Mouse (Mus musculus): Measurements from ENCODE around the gene Slc9a9. TPM values are rescaled to one million over a fixed set of nuclear protein-coding genes. Genes with fewer than 3 reads are reported as not detected.

The Slc9a9 gene
- polyA plus RNA-seq, 1 experiment from 2014 or later, result 4.0 TPM

DNA sequence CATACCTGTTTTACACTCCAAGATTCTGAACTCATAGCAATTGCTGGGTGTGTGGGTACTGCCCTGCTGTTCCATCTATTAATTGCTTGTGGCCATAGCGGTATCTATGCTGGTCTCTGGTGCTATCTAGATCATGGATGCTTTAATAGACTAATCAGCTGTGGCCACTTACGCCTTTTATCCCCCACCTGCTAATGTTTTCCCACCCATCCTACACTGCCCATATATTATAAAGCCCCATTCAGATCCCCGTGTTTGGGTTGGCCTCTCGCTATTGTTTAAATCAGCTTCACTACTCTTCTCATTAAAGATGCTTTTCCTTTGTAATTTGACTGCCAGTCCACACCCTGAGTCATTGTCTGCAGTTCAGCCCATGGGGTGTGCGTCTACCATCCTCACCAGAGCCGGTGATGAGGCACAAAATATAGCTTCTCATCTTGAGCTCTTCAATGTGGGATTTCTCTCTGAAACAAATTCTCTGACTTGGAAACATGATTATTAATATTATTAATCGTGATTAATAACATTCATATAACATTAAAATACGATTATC lies 168.8 kb downstream of the Slc9a9 start:
- Histone ChIP-seq H3K4me1 (replicated peaks) (no peaks in the 10 kb centered on the region), H3K4me3 (no peak overlapping the region), H3K4me2 (no peak overlapping the region), H3K9ac (no peak overlapping the region), H3K27ac (ENCODE audit: poor library complexity, severe bottlenecking) (no peak overlapping the region), H3K9me3 (replicated peaks) (no peaks in the 10 kb centered on the region), H3K36me3 (no peaks in the 10 kb centered on the region), H3K27me3 (replicated peaks) (no peaks in the 10 kb centered on the region)
- no peak for ATAC-seq (ENCODE audit: insufficient number of reproducible peaks, low FRiP score)
- WGBS, result 81% methylated on average over 8 of the region's 8 CpGs

- 83% methylated on average over 11 of the region's 11 CpGs for WGBS
- Histone ChIP-seq H3K36me3 (no peaks in the 10 kb centered on the region), H3K9me3 (replicated peaks) (no peaks in the 10 kb centered on the region), H3K4me3 (no peak overlapping the region), H3K27me3 (replicated peaks) (no peaks in the 10 kb centered on the region), H3K4me1 (replicated peaks) (no peaks in the 10 kb centered on the region), H3K9ac (no peak overlapping the region), H3K4me2 (no peak overlapping the region), H3K27ac (ENCODE audit: poor library complexity, severe bottlenecking) (no peak overlapping the region)
- ATAC-seq (ENCODE audit: insufficient number of reproducible peaks, low FRiP score), result no peak
Observed at GRCm38 (mm10) chr9:94839204-94839603, 169.5 kb downstream of the Slc9a9 start.

- H3K27me3 ChIP-seq (replicated peaks), result no peaks in the 10 kb centered on the region
- H3K27ac ChIP-seq (ENCODE audit: poor library complexity, severe bottlenecking), result no peak overlapping the region
- H3K9me3 ChIP-seq (replicated peaks), result no peaks in the 10 kb centered on the region
- WGBS, result 74% methylated on average over 5 of the region's 5 CpGs
- H3K9ac ChIP-seq, result no peak overlapping the region
- no peak overlapping the region for H3K4me2 ChIP-seq
- H3K4me1 ChIP-seq (replicated peaks), result no peaks in the 10 kb centered on the region
- no peak overlapping the region for H3K4me3 ChIP-seq
- no peaks in the 10 kb centered on the region for H3K36me3 ChIP-seq
- ATAC-seq (ENCODE audit: insufficient number of reproducible peaks, low FRiP score), result no peak
Observed at GRCm38 (mm10) chr9:94840398-94840797, 170.7 kb downstream of the Slc9a9 start.

DNA sequence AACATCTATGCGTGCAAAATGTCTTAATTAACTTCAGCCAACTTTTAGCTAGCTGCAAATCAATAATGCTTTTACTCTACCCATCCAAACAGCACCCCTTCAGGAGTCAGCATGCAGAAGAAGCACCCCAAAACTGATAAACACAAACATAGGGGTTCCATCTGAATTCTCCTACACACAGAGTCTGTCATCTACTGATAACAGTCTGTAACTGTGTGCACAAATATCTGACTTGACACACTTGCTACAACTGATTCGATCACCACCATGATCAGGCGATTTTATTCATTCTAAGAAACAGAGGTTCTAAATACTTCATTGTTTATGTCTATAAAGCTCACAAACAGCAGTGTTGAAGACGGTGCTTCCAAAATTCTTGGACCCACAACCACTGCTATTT lies 171.3 kb downstream of the Slc9a9 start:
- no peaks in the 10 kb centered on the region for H3K9me3 ChIP-seq (replicated peaks)
- no peaks in the 10 kb centered on the region for H3K4me1 ChIP-seq (replicated peaks)
- H3K27ac ChIP-seq (ENCODE audit: poor library complexity, severe bottlenecking), result no peak overlapping the region
- H3K4me2 ChIP-seq, result no peak overlapping the region
- ATAC-seq (ENCODE audit: insufficient number of reproducible peaks, low FRiP score), result no peak
- 80% methylated on average over 4 of the region's 4 CpGs for WGBS
- H3K36me3 ChIP-seq, result no peaks in the 10 kb centered on the region
- H3K4me3 ChIP-seq, result no peak overlapping the region
- no peak overlapping the region for H3K9ac ChIP-seq
- H3K27me3 ChIP-seq (replicated peaks), result no peaks in the 10 kb centered on the region

GRCm38 (mm10) chr9:94844176-94844575 lies 174.5 kb downstream of the Slc9a9 start:
- no peak for ATAC-seq (ENCODE audit: insufficient number of reproducible peaks, low FRiP score)

DNA sequence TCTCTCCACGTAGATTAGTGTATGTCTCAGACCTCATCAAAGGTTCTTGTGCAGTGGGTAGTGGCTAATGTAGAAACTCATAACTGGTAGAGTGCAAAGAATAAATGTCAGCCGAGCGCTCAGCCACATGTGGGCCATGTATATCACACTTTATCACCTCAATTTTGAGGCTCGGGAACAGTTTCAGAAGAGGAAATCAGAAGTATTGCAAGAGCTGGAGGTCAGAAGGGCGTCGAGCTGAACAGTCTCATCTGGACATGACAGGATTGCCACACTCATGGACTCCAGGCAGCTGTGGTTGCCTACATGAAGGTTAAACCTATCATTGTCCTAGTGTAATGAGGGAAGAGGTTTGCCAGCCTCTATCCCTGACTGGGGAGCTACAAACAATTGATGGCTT lies 177.9 kb downstream of the Slc9a9 start:
- Histone ChIP-seq H3K36me3 (no peaks in the 10 kb centered on the region), H3K4me1 (replicated peaks) (no peaks in the 10 kb centered on the region), H3K27me3 (replicated peaks) (no peaks in the 10 kb centered on the region), H3K4me3 (no peak overlapping the region), H3K9ac (no peak overlapping the region), H3K9me3 (replicated peaks) (0 out of 2 replicates have a peak, but pooled peaks cover 5% of the 10 kb centered on the region), H3K27ac (ENCODE audit: poor library complexity, severe bottlenecking) (no peak overlapping the region), H3K4me2 (no peak overlapping the region)
- 81% methylated on average over 6 of the region's 6 CpGs for WGBS
- ATAC-seq (ENCODE audit: insufficient number of reproducible peaks, low FRiP score), result no peak

More at GRCm38 (mm10) chr9:94844176-94844575, 174.5 kb downstream of the Slc9a9 start:
- no peaks in the 10 kb centered on the region for H3K36me3 ChIP-seq
- WGBS, result 73% methylated on average over 3 of the region's 3 CpGs
- no peak overlapping the region for H3K4me3 ChIP-seq
- no peak overlapping the region for H3K9ac ChIP-seq
- no peaks in the 10 kb centered on the region for H3K27me3 ChIP-seq (replicated peaks)
- no peak overlapping the region for H3K4me2 ChIP-seq
- no peak overlapping the region for H3K27ac ChIP-seq (ENCODE audit: poor library complexity, severe bottlenecking)
- H3K9me3 ChIP-seq (replicated peaks), result 0 out of 2 replicates have a peak, but pooled peaks cover 5% of the 10 kb centered on the region
- H3K4me1 ChIP-seq (replicated peaks), result no peaks in the 10 kb centered on the region

- Histone ChIP-seq H3K27me3 (replicated peaks) (no peaks in the 10 kb centered on the region), H3K27ac (ENCODE audit: poor library complexity, severe bottlenecking) (no peak overlapping the region), H3K4me3 (no peak overlapping the region), H3K4me1 (replicated peaks) (no peaks in the 10 kb centered on the region), H3K4me2 (no peak overlapping the region), H3K36me3 (no peaks in the 10 kb centered on the region), H3K9ac (no peak overlapping the region), H3K9me3 (replicated peaks) (0 out of 2 replicates have a peak, but pooled peaks cover 5% of the 10 kb centered on the region)
- WGBS, result 72% methylated on average over 3 of the region's 3 CpGs
- no peak for ATAC-seq (ENCODE audit: insufficient number of reproducible peaks, low FRiP score)
Observed at GRCm38 (mm10) chr9:94851550-94851949, 181.8 kb downstream of the Slc9a9 start.

DNA sequence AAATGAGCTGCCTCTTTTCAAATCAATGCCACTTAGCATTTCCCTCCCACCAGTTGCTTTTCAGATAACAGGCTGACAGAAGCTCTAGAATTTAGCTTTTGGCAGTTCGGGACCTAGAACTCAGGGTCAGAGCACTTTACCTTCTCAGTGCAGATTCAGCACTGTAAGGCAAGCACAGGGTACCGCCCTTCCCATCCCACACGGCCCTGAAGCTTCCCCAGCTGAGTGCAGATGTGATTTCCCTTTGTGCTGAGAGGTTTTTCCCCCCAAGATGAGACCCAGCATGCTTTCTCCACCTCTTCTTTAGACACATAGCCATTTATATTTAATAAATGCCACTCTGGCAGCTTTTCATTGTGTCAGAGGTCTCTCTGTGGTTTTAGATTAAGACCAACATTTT lies 186.4 kb downstream of the Slc9a9 start:
- Histone ChIP-seq H3K9ac (no peak overlapping the region), H3K4me1 (replicated peaks) (no peaks in the 10 kb centered on the region), H3K4me3 (no peak overlapping the region), H3K9me3 (replicated peaks) (no peaks in the 10 kb centered on the region), H3K27ac (ENCODE audit: poor library complexity, severe bottlenecking) (no peak overlapping the region), H3K4me2 (no peak overlapping the region), H3K36me3 (no peaks in the 10 kb centered on the region), H3K27me3 (replicated peaks) (no peaks in the 10 kb centered on the region)
- ATAC-seq (ENCODE audit: insufficient number of reproducible peaks, low FRiP score), result no peak
- 44% methylated on average over 3 of the region's 3 CpGs for WGBS

DNA sequence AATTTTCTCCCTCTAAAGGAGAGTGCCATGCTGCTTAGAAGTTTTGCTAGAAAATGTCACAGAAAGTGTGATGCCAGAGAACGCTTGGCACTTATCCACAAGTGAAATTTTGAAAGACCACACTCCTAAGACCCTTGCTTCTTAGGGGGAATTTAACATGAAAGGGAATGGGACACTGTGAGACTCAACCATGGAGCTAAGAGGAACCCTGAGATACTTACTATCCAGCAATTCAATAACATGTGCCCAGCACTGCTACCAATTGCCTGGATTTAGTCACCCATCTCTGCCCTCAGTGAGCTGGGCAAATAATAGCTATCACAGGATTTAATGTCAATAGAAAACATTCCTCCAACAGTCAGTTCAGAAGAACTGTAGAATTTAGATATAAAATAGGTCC lies 198.8 kb downstream of the Slc9a9 start:
- Histone ChIP-seq H3K36me3 (no peaks in the 10 kb centered on the region), H3K9ac (no peak overlapping the region), H3K27ac (ENCODE audit: poor library complexity, severe bottlenecking) (no peak overlapping the region), H3K27me3 (replicated peaks) (no peaks in the 10 kb centered on the region), H3K4me2 (no peak overlapping the region), H3K4me3 (no peak overlapping the region), H3K4me1 (replicated peaks) (no peaks in the 10 kb centered on the region), H3K9me3 (replicated peaks) (no peaks in the 10 kb centered on the region)
- no peak for ATAC-seq (ENCODE audit: insufficient number of reproducible peaks, low FRiP score)
- 89% methylated on average over 1 of the region's 1 CpGs for WGBS

- Histone ChIP-seq H3K36me3 (no peaks in the 10 kb centered on the region), H3K4me2 (no peak overlapping the region), H3K9me3 (replicated peaks) (no peaks in the 10 kb centered on the region), H3K9ac (no peak overlapping the region), H3K4me3 (no peak overlapping the region), H3K4me1 (replicated peaks) (no peaks in the 10 kb centered on the region), H3K27me3 (replicated peaks) (no peaks in the 10 kb centered on the region), H3K27ac (ENCODE audit: poor library complexity, severe bottlenecking) (no peak overlapping the region)
- ATAC-seq (ENCODE audit: insufficient number of reproducible peaks, low FRiP score), result no peak
- 68% methylated on average over 4 of the region's 4 CpGs for WGBS
Observed at GRCm38 (mm10) chr9:94869023-94869799, 199.5 kb downstream of the Slc9a9 start.

GRCm38 (mm10) chr9:94882517-94882916 lies 212.8 kb downstream of the Slc9a9 start:
- Histone ChIP-seq H3K4me3 (no peak overlapping the region), H3K27me3 (replicated peaks) (no peaks in the 10 kb centered on the region), H3K9ac (no peak overlapping the region), H3K9me3 (replicated peaks) (no peaks in the 10 kb centered on the region), H3K4me1 (replicated peaks) (no peaks in the 10 kb centered on the region), H3K4me2 (no peak overlapping the region), H3K36me3 (no peaks in the 10 kb centered on the region), H3K27ac (ENCODE audit: poor library complexity, severe bottlenecking) (no peak overlapping the region)
- WGBS, result 83% methylated on average over 3 of the region's 3 CpGs
- ATAC-seq (ENCODE audit: insufficient number of reproducible peaks, low FRiP score), result no peak

All from heart, embryonic 12.5 days (tissue).